Mouse (Mus musculus): ENCODE measurements around the gene Ldah.
"Not testable (repeated sequence)": the region's sequence is repeated elsewhere in the genome, so short reads cannot be mapped to it uniquely, and the experiment has no call there.

Ldah gene

DNA sequence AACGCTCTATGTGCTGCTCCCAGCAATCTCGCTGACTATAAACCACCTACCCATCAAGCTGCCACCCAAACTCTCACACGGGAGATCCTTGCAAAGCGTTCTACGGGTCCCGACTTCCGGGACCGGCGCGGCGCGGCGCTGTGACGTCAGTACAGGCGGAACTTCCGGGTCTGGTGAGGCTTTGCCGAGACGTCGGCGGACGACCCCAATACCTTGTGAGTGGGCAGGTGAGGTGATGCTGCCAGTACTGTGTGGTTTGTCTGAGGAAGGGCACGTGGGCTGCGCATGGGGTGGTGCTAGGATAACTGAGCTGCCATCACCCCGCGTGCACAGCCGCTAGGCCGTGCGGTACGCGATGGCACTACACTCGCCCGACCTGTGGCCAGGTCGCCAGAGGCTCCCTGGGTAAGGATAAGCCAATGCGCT, at the start of gene Ldah:
Gene Ldah, plus strand, starts transcription at position 130 of the 426 bp plus-strand sequence.
- peak; percentile 93 for DNase-seq (ENCODE audit: low spot score in 2 of 2)

DNA sequence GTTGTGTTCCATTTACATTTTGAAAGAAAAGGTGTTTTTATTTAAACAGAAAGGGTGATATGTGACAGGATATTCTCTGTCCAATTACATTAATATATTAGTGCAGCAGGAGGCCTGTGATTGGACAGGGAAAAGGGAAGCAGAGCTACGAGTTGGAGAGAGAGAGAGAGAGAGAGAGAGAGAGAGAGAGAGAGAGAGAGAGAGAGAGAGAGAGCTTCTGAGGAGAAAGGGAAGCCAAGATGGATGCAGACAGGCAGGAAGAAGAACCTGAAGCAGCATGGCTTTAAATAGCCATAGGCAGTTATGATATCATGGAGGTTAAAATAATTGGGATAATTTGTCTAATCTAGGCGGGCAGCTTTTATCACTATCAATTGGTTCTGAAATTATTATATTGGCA, 40.2 kb upstream of the Ldah start:
- no peak for DNase-seq (ENCODE audit: low spot score in 2 of 2)

DNA sequence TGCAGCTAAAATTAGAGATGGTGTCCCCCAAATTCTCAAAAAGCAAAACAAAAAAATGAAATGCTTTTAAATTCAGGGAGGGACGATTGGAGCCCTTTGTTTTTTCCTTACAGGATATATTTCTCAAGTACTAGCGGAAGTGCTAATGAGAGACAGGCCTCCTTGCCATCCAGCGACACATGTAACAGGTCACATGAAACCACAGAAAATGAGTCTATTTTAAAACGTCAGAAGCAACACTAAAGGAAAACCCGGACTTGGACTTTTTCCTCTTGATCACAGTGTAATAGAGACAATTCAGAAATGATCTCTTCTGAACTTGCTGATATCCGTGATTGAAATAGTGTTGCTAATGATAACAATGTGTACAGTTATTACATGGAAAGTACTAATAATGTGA, 27.0 kb upstream of the Ldah start:
- no peak for DNase-seq (ENCODE audit: low spot score in 2 of 2)

DNA sequence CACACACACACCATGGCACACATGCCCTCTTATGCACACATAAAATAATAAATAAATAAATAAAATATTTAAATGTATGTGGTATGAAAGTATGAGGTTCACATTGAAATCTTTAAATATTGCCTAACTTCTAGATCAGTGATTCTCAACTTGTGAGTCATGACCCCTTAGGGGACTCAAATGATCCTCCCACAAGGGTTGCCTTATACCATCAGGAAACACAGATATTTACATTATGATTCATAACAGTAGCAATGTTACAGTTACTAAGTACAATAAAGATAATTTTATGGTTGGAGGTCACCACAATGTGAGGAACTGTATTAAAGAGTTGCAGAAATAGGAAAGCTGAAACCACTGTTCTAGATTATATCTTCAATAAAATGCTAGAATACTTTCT, 26.2 kb upstream of the Ldah start:
- DNase-seq (ENCODE audit: low spot score in 2 of 2): no peak

DNA sequence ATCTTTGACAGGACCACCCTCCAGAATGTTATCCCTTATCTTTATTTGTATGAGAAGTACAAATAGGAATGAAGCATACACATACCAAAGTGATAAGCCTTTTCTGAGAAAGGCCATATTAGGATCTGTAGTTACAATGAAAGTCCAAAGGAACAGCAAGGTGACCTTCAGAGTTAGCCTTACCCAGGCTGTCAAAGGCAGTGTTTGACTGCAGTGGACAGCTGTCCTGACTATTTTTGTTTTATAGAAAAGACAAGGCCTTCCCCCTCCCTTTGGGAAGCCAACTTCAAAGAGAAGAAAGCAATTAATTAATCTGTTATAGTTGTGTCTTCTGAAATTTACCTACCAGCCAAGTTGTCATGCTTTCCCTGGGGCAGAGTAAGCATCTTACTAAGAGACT, 23.4 kb upstream of the Ldah start:
- DNase-seq (ENCODE audit: low spot score in 2 of 2): no peak

DNA sequence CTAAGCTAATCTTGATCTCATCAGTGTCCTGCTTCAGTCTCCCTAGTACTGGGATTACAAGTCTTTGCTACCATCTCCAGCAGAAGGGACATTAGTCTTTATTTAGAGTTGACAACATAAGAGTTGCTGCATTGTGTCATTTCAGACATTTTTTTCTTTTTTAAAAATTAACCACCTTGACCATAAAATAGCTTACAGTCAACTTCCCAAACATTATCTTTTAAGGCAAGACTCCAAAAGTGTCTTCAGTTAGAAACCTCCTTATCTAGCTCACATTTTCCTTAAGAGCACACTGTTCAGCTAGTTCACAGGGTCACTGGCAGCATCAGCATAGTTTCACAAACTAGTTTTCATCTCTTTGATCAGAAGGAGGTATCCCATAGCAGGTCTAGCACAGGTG, 19.7 kb upstream of the Ldah start:
- no peak for DNase-seq (ENCODE audit: low spot score in 2 of 2)

DNA sequence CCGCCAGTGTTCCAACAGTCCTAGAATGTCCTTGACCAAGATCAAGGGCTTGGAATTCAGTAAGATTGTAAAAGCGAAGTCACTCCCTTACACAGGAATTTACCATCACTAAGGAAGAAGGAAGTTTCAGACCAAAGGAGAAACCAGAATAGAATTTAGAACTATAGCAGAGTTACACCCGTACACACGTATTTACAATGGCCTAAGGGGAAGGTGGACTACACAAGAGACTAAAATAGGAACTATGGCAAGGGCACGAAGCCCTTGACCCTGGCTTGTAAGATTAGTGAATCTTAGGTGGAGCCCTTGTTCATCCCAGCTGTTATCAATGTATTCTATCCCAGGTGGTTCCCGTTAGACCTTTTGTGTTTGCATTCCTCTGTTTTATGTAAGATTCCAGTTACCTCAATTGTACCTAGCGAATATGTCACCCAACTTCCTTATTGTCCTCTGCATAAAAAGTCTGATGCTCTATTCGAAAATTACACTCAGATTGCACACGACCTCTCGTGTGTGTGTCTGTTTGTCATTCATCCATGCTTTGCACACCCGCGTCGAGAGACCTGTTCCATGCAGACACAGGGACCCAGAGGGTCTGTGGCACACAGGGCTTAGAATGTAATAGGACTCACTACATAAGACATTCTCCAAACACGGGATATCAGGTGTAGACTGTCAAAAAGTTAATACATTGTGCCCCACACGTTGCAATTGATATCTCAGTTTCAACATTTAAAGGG, 18.9 kb upstream of the Ldah start:
- DNase-seq (ENCODE audit: low spot score in 2 of 2): not testable (repeated sequence)

DNA sequence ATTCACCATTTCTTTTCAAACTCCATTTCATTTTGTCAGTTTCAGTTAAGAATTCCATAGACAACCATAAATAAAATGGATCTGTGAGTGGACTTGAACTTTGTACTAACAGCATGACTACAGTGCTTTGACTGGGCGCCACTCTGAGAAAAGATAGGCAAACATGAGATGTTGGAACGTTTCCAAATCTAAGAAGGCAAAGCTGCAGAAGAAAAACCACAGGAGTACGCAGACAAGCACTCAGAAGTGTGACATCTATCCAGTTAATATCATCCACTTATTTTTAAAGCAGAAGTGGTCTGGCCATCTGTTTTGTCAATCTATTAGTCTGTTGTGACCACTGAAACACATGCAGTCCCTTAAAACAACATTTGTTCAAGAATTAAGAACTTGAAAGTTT, 18.2 kb upstream of the Ldah start:
- no peak for DNase-seq (ENCODE audit: low spot score in 2 of 2)

DNA sequence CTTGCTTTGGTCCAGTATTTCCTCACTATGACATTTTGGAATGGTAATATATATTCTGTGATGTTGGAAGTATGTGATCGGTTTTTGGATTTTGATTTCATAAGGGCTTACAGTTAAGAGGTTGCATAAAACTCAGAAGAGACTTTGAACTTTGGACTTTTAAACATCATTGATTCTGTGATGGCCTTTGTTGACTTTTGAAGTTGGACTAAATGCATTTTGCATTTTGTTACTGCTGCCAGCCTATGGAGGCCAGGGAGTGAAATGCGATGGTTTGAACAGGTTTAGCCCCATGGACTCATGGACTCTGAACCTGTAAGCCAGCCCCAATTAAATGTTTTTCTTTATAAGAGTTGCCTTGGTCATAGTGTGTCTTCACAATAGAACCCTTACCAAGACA, 2.2 kb upstream of the Ldah start:
- DNase-seq (ENCODE audit: low spot score in 2 of 2): no peak

DNA sequence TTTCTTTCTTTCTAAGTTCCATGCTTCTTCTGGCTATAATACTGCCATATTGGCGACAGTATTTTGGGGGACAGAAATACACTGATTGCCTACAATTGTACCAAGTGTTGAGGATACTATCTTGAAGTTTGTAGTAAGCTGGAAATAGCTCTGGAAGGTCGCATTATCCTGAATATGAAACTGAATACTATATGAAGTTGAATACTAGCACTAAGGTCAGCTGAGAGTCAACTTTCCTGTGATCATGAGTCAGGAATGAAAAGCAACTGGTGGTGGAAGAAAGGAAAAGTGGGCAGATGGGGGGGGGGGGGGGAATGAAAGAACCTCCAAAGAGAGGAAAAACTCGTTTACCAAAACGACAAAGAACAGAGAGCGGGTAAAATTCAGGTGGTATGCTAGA, 329 bp upstream of the Ldah start:
- no peak for DNase-seq (ENCODE audit: low spot score in 2 of 2)

DNA sequence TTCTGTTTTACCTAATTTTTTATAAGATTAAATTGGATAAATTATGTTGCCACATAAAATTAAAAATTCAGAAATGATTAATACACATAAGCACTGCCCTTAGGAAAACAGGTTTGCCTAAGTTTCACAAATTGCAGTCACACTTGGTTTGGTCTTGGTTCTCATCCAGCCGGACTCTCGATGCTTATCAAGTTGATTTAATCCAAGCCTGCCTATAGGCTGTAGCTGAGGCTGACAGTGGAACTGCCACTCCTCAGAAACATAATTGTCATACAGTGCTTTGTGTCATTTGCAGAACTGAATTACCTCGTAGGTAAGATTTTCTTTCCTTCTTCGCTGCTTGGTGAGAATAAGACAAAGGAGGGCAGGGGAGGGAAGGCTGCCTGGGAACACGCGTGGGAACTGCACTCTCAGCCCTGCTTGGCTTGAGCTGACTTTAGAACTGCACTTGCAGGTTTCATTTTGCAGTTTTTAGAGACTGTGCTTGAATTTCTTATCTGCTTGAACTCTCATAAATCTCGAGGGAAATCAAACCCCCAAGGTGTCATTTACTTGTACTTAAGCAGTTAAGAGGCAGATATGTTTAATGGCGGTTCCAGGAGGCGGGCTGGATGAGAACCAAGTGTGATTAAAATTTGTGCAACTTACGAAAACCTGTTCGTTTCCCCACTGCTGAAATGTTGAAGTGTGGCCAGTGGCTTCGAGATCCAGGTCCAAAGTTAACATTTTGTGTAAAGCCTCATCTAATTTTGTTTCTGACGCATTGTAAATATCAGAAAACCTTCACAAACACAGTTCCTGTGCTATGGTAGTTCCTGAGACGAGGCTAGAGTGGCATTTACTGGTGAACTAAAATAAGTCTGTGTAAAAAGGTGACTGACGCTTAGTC, 8.7 kb downstream of the Ldah start:
- DNase-seq (ENCODE audit: low spot score in 2 of 2): no peak

DNA sequence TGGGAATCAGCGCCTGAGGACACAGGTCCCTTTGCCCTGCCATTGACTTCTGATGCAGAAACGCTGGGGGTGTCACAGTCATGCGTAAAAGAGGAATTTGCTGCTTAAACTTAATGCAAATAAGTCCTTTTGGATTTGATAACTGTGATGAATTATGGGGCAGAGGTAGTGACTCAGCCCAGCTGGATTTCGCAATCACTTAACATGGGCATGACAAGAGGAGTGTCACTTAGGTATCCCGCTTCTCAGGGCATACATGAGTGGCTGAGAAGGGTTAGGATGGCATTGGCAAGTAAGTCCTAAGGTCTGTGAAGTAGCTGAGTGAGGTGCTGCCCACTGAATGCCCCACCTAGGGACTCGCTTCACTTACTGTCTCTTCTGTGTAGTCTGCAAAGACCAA, 15.1 kb downstream of the Ldah start:
- DNase-seq (ENCODE audit: low spot score in 2 of 2): no peak

DNA sequence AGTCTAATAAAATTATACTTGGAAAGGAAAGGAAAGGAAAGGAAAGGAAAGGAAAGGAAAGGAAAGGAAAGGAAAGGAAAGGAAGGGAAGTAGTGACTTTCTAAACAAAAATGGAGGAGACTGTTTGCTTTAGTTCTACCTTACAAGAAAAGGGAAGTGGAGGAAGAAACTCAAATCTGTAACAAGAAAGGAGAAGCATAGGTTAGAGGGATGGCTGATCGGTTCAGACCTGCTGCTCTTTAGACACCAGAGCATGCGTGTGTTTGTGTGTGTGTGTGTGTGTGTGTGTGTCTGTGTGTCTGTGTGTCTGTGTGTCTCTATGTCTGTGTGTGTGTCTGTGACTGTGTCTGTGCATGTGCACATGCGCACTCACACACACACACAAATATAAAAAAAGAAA, 23.2 kb downstream of the Ldah start:
- DNase-seq (ENCODE audit: low spot score in 2 of 2): no peak

DNA sequence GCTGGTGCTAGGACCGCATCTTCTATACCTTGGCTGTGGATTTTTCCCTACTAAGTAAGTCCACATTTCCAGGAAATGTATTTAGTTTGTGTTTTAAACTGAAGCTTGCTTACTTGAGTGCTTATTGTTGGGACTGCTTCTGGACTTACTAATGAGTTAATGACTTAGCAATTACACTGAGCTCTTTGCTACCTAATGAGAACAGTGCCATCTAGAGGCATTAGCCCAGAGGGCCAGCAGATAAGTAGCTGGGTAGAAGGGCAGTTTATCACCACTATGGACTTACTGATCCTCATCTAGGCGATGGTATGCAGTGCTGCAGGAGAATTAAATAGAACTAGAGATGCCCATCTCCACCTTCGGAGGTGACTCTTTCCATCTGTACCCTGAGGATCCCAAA, 24.8 kb downstream of the Ldah start:
- peak in 1 of 2 experiments; percentile 25 for DNase-seq (ENCODE audit: low spot score in 2 of 2)

DNA sequence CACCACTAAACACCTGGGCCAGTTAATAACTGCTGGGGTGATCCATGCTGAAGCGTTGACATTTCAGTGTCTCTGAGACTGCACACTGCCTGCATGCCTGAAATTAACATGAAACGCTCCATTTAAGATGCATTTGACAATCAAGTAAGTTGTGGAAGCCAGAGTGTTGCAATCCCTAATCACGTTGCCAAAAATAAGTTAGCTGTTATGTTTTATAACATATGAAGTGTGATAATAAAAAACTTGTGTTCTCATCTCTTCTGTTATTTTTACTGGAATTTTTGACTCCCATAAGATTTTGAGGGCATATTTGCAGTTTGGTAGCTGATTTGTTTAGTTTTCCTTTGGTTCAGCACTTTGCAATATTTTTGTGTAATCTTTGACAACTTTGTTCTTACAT, 34.3 kb downstream of the Ldah start:
- no peak for DNase-seq (ENCODE audit: low spot score in 2 of 2)

DNA sequence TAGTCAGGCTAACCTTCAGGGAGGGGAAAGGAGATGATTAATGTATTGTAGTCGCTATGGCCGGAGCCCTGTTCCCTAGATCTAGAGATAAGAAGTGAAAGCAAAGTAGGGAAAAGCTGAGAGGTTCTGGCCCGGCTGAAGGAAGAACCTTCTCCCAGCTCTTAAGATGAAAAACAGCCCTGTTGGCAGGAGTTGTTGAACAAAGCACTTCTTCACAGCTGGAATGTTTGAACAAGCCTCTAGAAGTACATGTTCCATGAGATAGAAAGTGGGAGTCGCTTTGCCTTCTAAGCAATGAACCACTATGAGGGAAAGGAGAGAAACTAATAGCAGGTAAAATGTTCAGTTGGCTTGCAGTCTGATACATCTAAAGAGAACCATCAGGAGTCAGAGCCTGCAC, 36.8 kb downstream of the Ldah start:
- DNase-seq (ENCODE audit: low spot score in 2 of 2): no peak

DNA sequence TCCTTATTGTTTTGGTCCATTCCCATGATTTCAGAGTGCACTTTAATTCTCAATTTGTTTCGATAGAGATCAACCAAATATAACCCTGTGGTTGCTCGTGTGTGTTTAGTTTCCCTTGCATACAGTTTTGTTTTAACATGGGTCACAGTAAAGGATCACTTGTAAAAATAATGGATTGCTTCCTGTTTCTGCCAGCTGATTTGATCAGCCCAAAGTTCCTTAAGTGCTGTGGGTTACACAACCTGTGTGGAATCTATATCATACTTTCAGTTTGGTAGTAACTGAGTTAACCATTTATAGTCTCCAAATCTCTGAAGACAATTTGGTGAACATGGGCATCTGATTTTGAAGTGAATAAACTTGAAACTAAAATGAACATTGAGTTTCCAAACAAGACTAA, 52.4 kb downstream of the Ldah start:
- no peak for DNase-seq (ENCODE audit: low spot score in 2 of 2)

DNA sequence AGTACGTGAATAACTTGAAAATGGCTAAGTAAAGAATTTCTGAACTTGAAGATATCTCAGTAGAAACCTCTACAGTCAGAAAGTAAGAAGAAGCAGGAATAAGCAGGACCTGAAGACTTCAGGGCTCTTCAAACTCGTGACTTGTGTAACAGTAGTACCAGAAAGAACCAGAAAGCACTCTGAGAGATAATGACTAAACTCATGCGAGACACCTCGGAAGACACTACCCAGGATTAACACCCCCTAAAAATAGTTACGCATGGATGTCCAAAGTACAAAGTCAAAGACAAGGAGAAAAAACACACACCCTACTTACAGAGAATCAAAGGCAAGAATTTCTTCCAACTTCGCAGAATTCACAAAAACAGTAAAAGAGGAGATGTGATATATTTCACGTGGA, 58.4 kb downstream of the Ldah start:
- DNase-seq (ENCODE audit: low spot score in 2 of 2): no peak

DNA sequence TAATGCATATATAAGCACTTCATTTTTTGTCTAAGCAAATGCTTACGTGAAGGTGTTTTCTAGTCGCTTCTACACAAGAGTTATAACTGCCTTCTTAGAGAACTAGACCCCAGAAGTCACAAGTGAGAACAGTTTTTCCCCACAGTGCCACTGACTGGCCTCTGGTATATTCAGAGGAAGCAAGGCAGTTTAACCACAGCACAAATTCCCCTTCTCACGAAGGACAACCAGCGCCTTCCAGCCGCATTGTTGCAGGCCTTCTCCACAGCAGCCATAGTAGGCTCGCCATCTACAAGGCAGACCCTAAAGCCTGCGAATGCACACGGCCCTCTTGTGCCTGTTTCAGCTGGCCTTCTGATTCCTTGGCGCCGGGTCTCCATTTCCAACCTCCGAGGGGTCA, 61.7 kb downstream of the Ldah start:
- no peak for DNase-seq (ENCODE audit: low spot score in 2 of 2)

DNA sequence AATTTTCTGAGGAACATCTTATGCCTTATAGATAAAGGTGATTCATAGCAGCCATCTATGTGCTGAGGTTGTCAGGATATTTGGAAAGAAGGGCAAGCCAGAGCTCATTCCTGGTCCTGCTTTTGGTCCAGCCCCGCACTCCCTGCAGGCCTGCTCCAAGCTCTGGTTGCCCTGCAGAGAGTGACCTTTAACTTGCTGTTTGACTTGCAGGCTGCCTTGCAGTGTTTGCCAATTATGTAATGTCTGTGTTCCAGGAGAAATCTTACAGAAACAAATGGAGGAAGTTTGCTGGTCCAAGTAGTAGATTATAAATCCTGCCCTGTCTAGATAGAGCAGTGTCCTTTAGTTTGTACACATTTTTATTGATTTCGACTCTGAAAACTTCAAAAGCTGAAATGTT, 63.5 kb downstream of the Ldah start:
- no peak for DNase-seq (ENCODE audit: low spot score in 2 of 2)

DNA sequence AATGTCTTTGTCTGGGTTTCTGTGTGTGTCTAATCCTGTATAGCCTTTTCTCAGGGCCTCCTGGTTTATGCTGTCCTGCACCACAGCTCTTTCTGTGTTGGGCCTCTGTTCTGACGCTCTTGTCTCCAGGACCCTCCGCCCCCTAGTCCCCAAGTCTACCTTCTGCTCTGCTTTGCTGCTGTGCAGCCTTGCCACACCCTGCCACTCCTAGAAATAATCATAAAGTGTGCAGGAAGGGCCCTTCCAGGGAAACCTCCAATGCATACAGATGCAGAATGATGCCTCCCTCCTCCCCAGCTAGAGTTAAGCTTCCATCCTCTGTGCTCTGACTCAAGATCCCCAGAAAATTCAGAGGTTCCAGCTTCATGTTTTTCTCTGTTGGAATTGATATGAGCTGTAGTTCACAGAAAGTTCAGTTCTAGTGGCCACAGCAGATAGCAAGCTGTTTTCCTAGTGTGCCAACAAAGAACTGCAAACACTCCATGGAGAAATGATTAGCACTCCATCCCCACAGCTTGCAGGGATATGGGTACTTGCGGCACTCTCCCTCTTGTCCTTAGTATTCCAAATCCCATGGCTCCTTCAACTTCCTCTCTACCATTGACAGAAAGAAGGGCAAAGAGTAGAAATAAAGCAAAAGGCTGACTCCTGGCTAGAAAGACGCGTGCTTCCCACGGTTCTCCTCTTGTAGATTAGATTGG, 65.7 kb downstream of the Ldah start:
- no peak for DNase-seq (ENCODE audit: low spot score in 2 of 2)

DNA sequence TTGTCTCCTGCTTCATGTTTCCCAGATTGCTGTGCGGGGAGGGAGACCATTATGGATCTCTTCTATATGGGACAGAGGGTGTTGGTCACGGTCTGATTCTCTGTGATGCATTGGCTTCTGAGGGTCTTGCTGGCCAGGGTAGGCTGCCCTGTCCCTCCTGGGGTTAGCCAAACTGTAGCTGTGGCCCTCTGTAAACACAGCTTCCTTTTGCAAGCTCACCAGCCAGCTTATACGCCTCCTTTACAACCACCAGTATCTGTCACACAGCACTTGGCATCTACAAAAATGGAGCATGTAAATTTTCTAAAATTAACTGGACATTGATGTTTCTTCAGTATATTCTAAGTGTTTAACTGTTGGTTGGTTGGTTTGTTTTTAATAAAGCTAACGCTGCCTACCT, 67.5 kb downstream of the Ldah start:
- DNase-seq (ENCODE audit: low spot score in 2 of 2): no peak

All from right cerebral cortex, adult 2 months (tissue).